Mouse (Mus musculus) midbrain, embryonic 12.5 days (tissue): ENCODE measurements around the gene Pgpep1l. TPM values are rescaled to one million over a fixed set of nuclear protein-coding genes. Genes with fewer than 3 reads are reported as not detected.

Experiments used
- ATAC-seq: fragments of 200-750 bp; cut with Nextera tagmentation; 2 replicates; pipeline ENCODE4 v1.8.0; 2017; ENCODE audit warnings: low read depth, moderate TSS enrichment, moderate library complexity; ENCODE audit not compliant: low FRiP score
- H3K27ac ChIP-seq: fragments of 300-500 bp; sonication (generic); replicated peaks from 2 replicates; pipeline ENCODE4 v1.5.1; 2016; ENCODE audit warnings: mild to moderate bottlenecking
- H3K27me3 ChIP-seq: fragments of 300-500 bp; sonication (generic); 2 replicates; pipeline ENCODE4 v1.6.1; 2016; ENCODE audit warnings: mild to moderate bottlenecking
- H3K36me3 ChIP-seq: fragments of 300-500 bp; sonication (generic); 2 replicates; pipeline ENCODE4 v1.6.1; 2016
- H3K4me1 ChIP-seq: fragments of 300-500 bp; sonication (generic); 2 replicates; pipeline ENCODE4 v1.6.1; 2016
- H3K4me2 ChIP-seq: fragments of 300-500 bp; sonication (generic); replicated peaks from 2 replicates; pipeline ENCODE4 v1.6.1; 2016; ENCODE audit warnings: mild to moderate bottlenecking, moderate library complexity
- H3K4me3 ChIP-seq: fragments of 300-500 bp; sonication (generic); 2 replicates; pipeline ENCODE4 v1.5.1; 2016; ENCODE audit warnings: mild to moderate bottlenecking
- H3K9ac ChIP-seq: fragments of 300-500 bp; sonication (generic); replicated peaks from 2 replicates; pipeline ENCODE4 v1.6.1; 2016; ENCODE audit warnings: mild to moderate bottlenecking, moderate library complexity
- H3K9me3 ChIP-seq: fragments of 300-500 bp; sonication (generic); 2 replicates; pipeline ENCODE4 v1.6.1; 2016; ENCODE audit warnings: mild to moderate bottlenecking
- WGBS: fragments of 180-500 bp; shearing (Covaris S2); methylation state at CpG from one replicate; pipeline ENCODE4 v1.1.7; 2016; 5-methylcytosine and 5-hydroxymethylcytosine counted together
- polyA plus RNA-seq: library from polyadenylated mRNA; unstranded; fragments of >200 nt; fragmentation: Nextera tagmentation; extraction: Ambion mirVana; gene quantifications from 2 replicates; pipeline ENCODE4 v1.2.1, GENCODE M21; 2016

Gene Pgpep1l
- not detected in 2 replicates for polyA plus RNA-seq

DNA sequence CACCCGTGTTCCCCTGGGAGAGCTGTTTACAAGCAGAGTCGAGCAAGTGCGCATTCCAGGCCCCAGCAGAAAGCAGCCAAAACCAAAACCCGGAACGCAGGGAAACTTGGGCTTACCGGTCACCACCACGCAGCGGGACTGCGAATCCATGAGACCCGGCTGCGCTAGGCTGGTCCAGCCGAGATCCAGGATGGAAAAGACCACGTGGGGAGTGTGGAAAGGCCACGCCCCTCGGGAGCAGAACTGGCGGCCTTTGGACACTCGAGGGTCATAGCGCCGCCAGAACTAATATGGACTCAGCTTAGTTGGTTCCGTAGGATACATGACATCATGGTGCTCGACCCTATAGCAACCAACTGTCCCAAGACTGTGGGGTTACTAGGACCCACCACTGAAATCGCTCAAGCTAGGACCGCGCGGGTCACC, at the start of gene Pgpep1l:
Gene Pgpep1l, minus strand, starts transcription at position 206 of the 426 bp plus-strand sequence.
- no peaks in the 10 kb centered on the region; the same call in 1 of the 2 replicates for H3K9me3 ChIP-seq
- no peaks in the 10 kb centered on the region for H3K36me3 ChIP-seq
- 7% methylated on average over 25 of the region's 25 CpGs for WGBS
- peak; percentile 60; the same call in 1 of the 2 replicates for ATAC-seq
- peaks cover 10% of the 10 kb centered on the region; the same call in 1 of the 2 replicates for H3K4me1 ChIP-seq
- H3K27me3 ChIP-seq, result peaks cover 23% of the 10 kb centered on the region
- peak within 1 kb of the TSS; percentile 25 for H3K4me3 ChIP-seq
- H3K27ac ChIP-seq, result no peak within 1 kb of the TSS
- H3K9ac ChIP-seq, result no peak within 1 kb of the TSS
- H3K4me2 ChIP-seq, result peak within 1 kb of the TSS; percentile 49

DNA sequence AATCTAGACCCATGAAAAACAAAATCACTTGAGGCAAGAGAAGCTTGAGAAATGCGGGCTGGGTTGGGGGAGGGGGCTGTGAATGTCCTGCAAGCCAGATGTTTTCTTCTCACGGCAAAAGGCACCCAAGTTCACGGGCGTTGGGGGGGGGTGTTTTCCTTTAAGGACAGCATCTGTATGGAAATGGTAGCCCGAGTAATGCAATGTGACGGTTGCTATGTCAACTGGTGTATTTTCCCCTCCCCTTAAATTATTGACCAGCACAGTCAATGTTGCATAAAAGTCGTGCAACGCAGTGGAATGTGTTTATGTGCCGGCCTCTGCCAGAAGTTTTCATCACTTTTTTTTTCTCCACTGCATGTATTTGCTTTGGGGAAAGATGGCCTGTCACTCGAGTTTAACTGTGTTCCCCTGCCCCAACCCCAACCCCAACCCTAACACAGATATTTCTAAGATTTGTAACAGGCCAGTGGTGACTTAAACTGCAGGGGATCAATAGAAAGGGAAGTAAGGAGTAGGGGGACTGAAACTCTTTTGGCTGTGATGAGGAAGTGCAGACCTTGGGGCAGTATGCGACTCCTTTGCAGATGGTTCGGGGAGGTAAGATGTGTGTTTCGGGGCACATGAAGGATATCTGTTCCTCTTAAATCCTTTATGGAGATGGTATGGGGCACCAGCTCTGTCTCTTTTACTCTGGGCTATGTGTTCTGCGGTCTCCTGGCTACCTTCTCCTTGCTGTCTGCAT, 49.2 kb upstream of the Pgpep1l start:
- 72% methylated on average over 14 of the region's 14 CpGs for WGBS
- Histone ChIP-seq H3K4me1 (no peaks in the 10 kb centered on the region), H3K27me3 (no peaks in the 10 kb centered on the region), H3K36me3 (no peaks in the 10 kb centered on the region), H3K9ac (no peak overlapping the region), H3K9me3 (no peaks in the 10 kb centered on the region), H3K4me3 (no peak overlapping the region), H3K4me2 (no peak overlapping the region), H3K27ac (no peak overlapping the region)
- ATAC-seq, result no peak

- Histone ChIP-seq H3K4me1 (no peaks in the 10 kb centered on the region), H3K4me3 (no peak overlapping the region), H3K27me3 (no peaks in the 10 kb centered on the region), H3K4me2 (no peak overlapping the region), H3K27ac (no peak overlapping the region), H3K9ac (no peak overlapping the region), H3K36me3 (no peaks in the 10 kb centered on the region), H3K9me3 (no peaks in the 10 kb centered on the region)
- WGBS, result 82% methylated on average over 5 of the region's 5 CpGs
- ATAC-seq, result no peak
Observed at GRCm38 (mm10) chr7:68312395-68312794, 48.4 kb upstream of the Pgpep1l start.

DNA sequence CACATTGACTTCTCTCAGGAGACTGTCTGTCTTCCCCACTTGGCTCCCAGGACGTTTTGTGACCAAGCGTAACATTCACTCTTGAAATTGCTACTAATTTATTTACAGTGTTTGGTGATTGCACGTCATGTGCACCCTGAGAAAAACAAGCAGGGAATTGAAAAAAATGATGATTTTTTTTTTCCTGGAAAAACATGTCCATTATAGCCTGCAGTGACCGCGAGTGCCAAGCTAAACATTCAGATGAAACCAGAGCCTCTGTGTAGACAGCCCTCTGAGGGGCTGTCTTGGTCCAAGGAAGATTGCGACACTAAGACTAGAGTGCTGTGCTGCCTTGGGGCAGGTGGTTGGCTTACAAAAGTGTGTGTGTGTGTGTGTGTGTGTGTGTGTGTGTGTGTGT, 47.4 kb upstream of the Pgpep1l start:
- Histone ChIP-seq H3K4me2 (no peak overlapping the region), H3K9me3 (no peaks in the 10 kb centered on the region), H3K9ac (no peak overlapping the region), H3K27me3 (no peaks in the 10 kb centered on the region), H3K4me1 (no peaks in the 10 kb centered on the region), H3K27ac (no peak overlapping the region), H3K36me3 (no peaks in the 10 kb centered on the region), H3K4me3 (no peak overlapping the region)
- ATAC-seq, result no peak
- 82% methylated on average over 6 of the region's 6 CpGs for WGBS

GRCm38 (mm10) chr7:68306756-68307155, 42.7 kb upstream of the Pgpep1l start:
- 0 out of 2 replicates have a peak, but pooled peaks cover 2% of the 10 kb centered on the region for H3K4me1 ChIP-seq
- H3K9ac ChIP-seq, result no peak overlapping the region
- no peak overlapping the region for H3K27ac ChIP-seq
- no peaks in the 10 kb centered on the region for H3K36me3 ChIP-seq
- H3K9me3 ChIP-seq, result no peaks in the 10 kb centered on the region
- H3K4me3 ChIP-seq, result no peak overlapping the region
- 93% methylated on average over 8 of the region's 8 CpGs for WGBS
- ATAC-seq, result no peak
- H3K27me3 ChIP-seq, result no peaks in the 10 kb centered on the region
- no peak overlapping the region for H3K4me2 ChIP-seq

- Histone ChIP-seq H3K4me3 (no peak overlapping the region), H3K36me3 (no peaks in the 10 kb centered on the region), H3K9me3 (no peaks in the 10 kb centered on the region), H3K27me3 (no peaks in the 10 kb centered on the region), H3K27ac (no peak overlapping the region), H3K9ac (no peak overlapping the region), H3K4me1 (0 out of 2 replicates have a peak, but pooled peaks cover 2% of the 10 kb centered on the region), H3K4me2 (no peak overlapping the region)
- ATAC-seq, result no peak
- WGBS, result 64% methylated on average over 11 of the region's 11 CpGs
Observed at GRCm38 (mm10) chr7:68305781-68306575, 41.9 kb upstream of the Pgpep1l start.

DNA sequence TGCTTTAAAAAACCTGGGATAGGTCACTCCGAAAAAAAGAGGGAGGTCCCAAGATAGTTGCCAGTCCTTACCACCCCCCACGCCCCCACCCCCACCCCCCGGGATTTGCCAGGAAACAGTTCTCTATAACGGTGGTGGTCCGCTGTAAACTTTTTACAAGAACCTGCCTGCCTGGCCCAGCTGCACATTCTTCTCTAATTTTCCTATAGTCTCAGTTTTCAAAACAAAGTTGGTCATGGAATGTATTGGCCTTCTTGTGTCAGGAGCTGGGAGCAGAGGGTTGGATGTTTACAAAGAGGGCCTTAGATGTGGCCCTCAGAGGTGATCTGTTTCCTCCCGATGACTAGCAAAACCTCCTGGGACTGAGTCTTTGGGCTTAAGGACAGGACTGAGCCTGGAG, 39.7 kb upstream of the Pgpep1l start:
- no peak overlapping the region for H3K9ac ChIP-seq
- WGBS, result 71% methylated on average over 6 of the region's 6 CpGs
- H3K4me1 ChIP-seq, result 0 out of 2 replicates have a peak, but pooled peaks cover 2% of the 10 kb centered on the region
- ATAC-seq, result no peak
- no peak overlapping the region for H3K4me2 ChIP-seq
- H3K9me3 ChIP-seq, result no peaks in the 10 kb centered on the region
- no peaks in the 10 kb centered on the region for H3K27me3 ChIP-seq
- H3K27ac ChIP-seq, result no peak overlapping the region
- H3K36me3 ChIP-seq, result no peaks in the 10 kb centered on the region
- no peak overlapping the region for H3K4me3 ChIP-seq

DNA sequence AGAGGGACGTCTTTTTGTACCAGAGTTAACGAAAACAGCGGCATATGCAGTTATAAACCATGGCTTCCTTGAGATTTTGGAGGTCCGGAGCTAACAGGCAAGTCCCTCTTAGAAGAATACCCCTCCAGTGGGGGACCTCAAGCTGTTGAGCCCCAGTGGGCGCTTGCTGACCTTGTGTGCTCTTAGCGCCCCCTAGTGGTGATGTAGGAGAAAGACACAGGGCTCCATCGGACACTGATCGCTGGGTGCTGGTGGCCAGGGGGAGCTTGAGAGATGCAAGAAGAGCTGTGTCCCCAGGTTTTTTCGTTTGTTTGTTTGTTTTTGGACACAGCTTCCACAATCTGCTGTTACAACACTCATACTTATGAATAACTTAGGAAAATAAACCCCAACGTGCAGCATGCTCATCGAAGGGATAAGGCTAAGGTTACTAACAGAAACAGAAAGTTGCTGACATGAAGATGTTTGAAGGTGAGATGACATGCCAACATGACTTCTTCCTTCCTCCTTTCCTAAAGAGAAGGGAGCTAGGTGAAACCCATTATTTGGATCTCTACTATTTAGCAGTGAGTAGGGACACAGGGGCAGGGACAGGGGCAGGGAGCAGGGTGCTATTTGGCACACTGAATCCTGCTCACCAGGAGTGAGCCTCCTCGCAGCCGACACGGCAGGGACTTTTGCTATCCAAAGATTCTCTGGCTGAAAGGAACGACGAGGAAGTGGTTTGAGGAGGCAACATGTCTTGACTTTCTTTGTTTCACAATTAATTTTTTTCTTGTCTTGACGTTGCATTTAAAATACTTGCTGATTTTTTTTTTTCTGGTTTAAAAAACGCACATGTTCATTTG, 38.8 kb upstream of the Pgpep1l start:
- Histone ChIP-seq H3K27ac (no peak overlapping the region), H3K9ac (no peak overlapping the region), H3K36me3 (no peaks in the 10 kb centered on the region), H3K4me1 (0 out of 2 replicates have a peak, but pooled peaks cover 2% of the 10 kb centered on the region), H3K27me3 (no peaks in the 10 kb centered on the region), H3K4me2 (0 out of 2 replicates have a peak overlapping the region, but pooled peaks have one; percentile 9), H3K4me3 (no peak overlapping the region), H3K9me3 (no peaks in the 10 kb centered on the region)
- WGBS, result 34% methylated on average over 18 of the region's 18 CpGs
- ATAC-seq, result 0 out of 2 replicates have a peak, but pooled peaks have one; percentile 56

DNA sequence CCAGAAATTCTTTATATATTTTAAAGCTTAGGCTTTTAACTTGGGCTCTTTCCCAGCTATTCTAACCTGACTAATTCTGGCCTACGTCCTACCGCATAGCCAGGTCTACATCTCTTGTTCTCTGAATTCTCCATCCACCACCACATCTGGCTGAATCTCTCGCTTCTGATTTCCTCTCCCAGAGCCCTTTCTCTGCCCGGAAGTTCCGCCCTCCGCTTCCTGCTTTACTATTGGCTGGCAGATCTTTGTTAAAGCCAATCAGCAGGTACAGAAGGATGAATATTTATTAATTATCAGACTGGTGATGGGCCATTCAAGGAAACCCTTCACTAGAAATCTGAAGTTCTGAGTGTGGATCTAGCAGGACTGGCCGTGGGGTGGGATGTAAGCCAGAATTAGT, 37.1 kb upstream of the Pgpep1l start:
- no peak overlapping the region for H3K27ac ChIP-seq
- H3K4me3 ChIP-seq, result no peak overlapping the region
- H3K4me2 ChIP-seq, result no peak overlapping the region
- H3K36me3 ChIP-seq, result no peaks in the 10 kb centered on the region
- H3K27me3 ChIP-seq, result no peaks in the 10 kb centered on the region
- H3K9me3 ChIP-seq, result no peaks in the 10 kb centered on the region
- 83% methylated on average over 7 of the region's 7 CpGs for WGBS
- H3K4me1 ChIP-seq, result 0 out of 2 replicates have a peak, but pooled peaks cover 2% of the 10 kb centered on the region
- no peak for ATAC-seq
- no peak overlapping the region for H3K9ac ChIP-seq

GRCm38 (mm10) chr7:68298381-68299076, 34.5 kb upstream of the Pgpep1l start:
- ATAC-seq, result no peak
- H3K4me3 ChIP-seq, result no peak overlapping the region
- H3K9ac ChIP-seq, result no peak overlapping the region
- no peak overlapping the region for H3K4me2 ChIP-seq
- H3K9me3 ChIP-seq, result no peaks in the 10 kb centered on the region
- WGBS, result 90% methylated on average over 13 of the region's 13 CpGs
- 0 out of 2 replicates have a peak, but pooled peaks cover 2% of the 10 kb centered on the region for H3K4me1 ChIP-seq
- H3K36me3 ChIP-seq, result no peaks in the 10 kb centered on the region
- H3K27me3 ChIP-seq, result no peaks in the 10 kb centered on the region
- H3K27ac ChIP-seq, result no peak overlapping the region

DNA sequence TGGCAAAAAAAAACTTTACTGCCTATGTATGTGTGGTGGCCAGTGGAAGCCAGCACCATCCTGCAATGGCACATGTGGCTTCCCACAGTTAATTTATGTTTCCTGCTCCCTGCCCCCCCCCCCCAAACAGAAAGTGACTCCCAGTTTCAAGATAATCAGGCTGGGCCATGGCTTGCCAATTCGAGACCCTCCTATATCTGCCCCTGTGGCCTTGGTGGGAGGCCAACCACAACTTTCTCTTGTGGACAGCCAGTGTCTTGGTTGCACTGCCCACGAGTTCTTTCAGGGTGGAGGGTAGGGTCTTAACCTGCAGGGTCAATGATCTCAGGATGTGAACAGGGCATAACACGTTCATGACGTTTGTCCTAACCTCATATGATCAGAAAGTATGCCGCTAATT, 32.5 kb upstream of the Pgpep1l start:
- Histone ChIP-seq H3K4me2 (no peak overlapping the region), H3K9me3 (no peaks in the 10 kb centered on the region), H3K36me3 (no peaks in the 10 kb centered on the region), H3K27ac (no peak overlapping the region), H3K4me1 (no peaks in the 10 kb centered on the region), H3K27me3 (no peaks in the 10 kb centered on the region), H3K4me3 (no peak overlapping the region), H3K9ac (no peak overlapping the region)
- WGBS, result 94% methylated on average over 5 of the region's 5 CpGs
- no peak for ATAC-seq
